Mouse (Mus musculus): ENCODE measurements around the gene Pgk2.
"Not testable (repeated sequence)": the region's sequence is repeated elsewhere in the genome, so short reads cannot be mapped to it uniquely, and the experiment has no call there.

DNA sequence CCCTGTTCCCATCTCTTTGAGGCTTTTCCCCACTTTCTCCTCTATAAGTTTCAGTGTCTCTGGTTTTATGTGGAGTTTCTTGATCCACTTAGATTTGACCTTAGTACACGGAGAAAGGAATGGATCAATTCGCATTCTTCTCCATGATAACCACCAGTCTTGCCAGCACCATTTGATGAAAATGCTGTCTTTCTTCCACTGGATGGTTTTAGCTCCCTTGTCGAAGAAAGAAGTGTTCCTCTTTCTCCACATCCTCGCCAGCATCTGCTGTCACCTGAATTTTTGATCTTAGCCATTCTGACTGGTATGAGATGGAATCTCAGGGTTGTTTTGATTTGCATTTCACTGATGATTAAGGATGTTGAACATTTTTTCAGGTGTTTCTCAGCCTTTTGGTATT lies 18.2 kb downstream of the Pgk2 start:
- not testable (repeated sequence) for TF ChIP-seq CTCF (IDR thresholded peaks at IDR 0.05; ENCODE audit: low read depth, low read length); POLR2A (IDR thresholded peaks at IDR 0.05; ENCODE audit: extremely low read depth, insufficient read depth, low read length)

Data from liver, adult 2 months (tissue).